Mouse (Mus musculus) C2C12 (cell line): ENCODE data around the gene Ddah2.

Source experiments
- CTCF ChIP-seq: IDR thresholded peaks from one replicate; pipeline ENCODE4 v1.5.1; 2011; ENCODE audit not compliant: control insufficient read depth, insufficient read depth, insufficient read length
- MAX ChIP-seq: IDR thresholded peaks from one replicate; pipeline ENCODE4 v1.6.1; 2011; ENCODE audit warnings: mild to moderate bottlenecking, control low read depth
- MYOD1 ChIP-seq: IDR thresholded peaks from one replicate; pipeline ENCODE4 v1.6.1; 2011; ENCODE audit warnings: low read depth; ENCODE audit not compliant: control insufficient read depth, insufficient read length
- MYOG ChIP-seq: IDR thresholded peaks from one replicate; pipeline ENCODE4 v1.6.1; 2011; ENCODE audit not compliant: control insufficient read depth, insufficient read length; ENCODE audit errors: extremely low read depth

GRCm38 (mm10) chr17:35043794-35044193 is 15.0 kb upstream of the Ddah2 start:
- no peak for TF ChIP-seq CTCF
- no peak for TF ChIP-seq MAX
- no peak for TF ChIP-seq MYOG
- TF ChIP-seq MYOD1, result no peak
